Mouse (Mus musculus): ENCODE results near the gene Sec14l5. TPM values are rescaled to one million over a fixed set of nuclear protein-coding genes. Genes with fewer than 3 reads are reported as not detected.

The Sec14l5 gene
- total and polyA plus RNA-seq, 3 experiments: 0.03 TPM; not detected in 2

DNA sequence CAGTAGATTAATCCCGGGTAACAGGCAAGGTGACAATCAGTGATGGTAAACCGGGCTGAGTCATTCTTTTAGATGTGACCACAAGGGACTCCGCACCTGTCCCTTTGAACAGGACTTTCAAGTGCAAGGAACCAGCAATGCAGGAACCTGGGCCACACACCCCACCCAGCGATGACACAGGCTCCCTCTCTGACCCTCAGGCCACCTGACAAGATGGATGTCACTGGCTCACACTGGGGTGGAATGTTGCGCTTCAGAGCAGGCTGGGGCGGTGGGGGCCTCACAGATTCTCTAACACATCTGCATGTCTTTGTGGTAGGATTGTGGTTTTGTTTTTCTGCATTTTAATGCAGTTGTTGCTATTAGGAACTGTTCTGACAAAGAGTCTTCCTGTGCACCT lies 23.4 kb upstream of the Sec14l5 start:
- H3K27me3 ChIP-seq (ENCODE audit: control insufficient read depth in 1 of 2, insufficient read depth in 2 of 2, low read length in 2 of 2): peaks cover 0 to 1% of the 10 kb centered on the region in 2 experiments; a peak in 2 of 4 replicates
- no peak for DNase-seq (ENCODE audit: low read depth, low spot score)
- no peaks in the 10 kb centered on the region for H3K4me1 ChIP-seq (ENCODE audit: control insufficient read depth in 1 of 2, insufficient read depth in 2 of 2, low read length in 2 of 2)
- H3K9ac ChIP-seq (ENCODE audit: control insufficient read depth, low read depth, low read length, poor library complexity, severe bottlenecking): no peak overlapping the region
- no peak for TF ChIP-seq MAZ (IDR thresholded peaks at IDR 0.05; ENCODE audit: low read depth, low read length)
- no peak for TF ChIP-seq MAFK (IDR thresholded peaks at IDR 0.05; ENCODE audit: borderline replicate concordance, low read depth, low read length)
- TF ChIP-seq RAD21 (IDR thresholded peaks at IDR 0.05; ENCODE audit: low read depth, low read length): no peak
- no peak for TF ChIP-seq TAL1 (IDR thresholded peaks at IDR 0.05; ENCODE audit: low read length)
- TF ChIP-seq POLR2AphosphoS5 (IDR thresholded peaks at IDR 0.05; ENCODE audit: borderline replicate concordance, low read depth, low read length): no peak
- no peak for TF ChIP-seq ZNF384 (IDR thresholded peaks at IDR 0.05; ENCODE audit: low read depth, low read length)
- no peak for TF ChIP-seq ELF1 (IDR thresholded peaks at IDR 0.05; ENCODE audit: low read depth, low read length)
- no peaks in the 10 kb centered on the region for H3K9me3 ChIP-seq (replicated peaks; ENCODE audit: insufficient read depth, low read length)
- no peaks in the 10 kb centered on the region for H3K79me2 ChIP-seq (ENCODE audit: control insufficient read depth, insufficient read depth, low read length, poor library complexity)
- H3K27ac ChIP-seq (ENCODE audit: control insufficient read depth, low read depth, low read length): no peak overlapping the region
- no peaks in the 10 kb centered on the region for H3K36me3 ChIP-seq (ENCODE audit: control insufficient read depth in 1 of 2, insufficient read depth in 2 of 2, low read length in 2 of 2)
- no peak overlapping the region for H3K4me3 ChIP-seq (ENCODE audit: control insufficient read depth in 1 of 2, insufficient read depth in 1 of 2, low read depth in 2 of 2, low read length in 2 of 2)

- no peaks in the 10 kb centered on the region for H3K4me1 ChIP-seq (ENCODE audit: control insufficient read depth in 1 of 2, insufficient read depth in 2 of 2, low read length in 2 of 2)
- TF ChIP-seq SIN3A (IDR thresholded peaks at IDR 0.05; ENCODE audit: low read length): no peak
- no peak for TF ChIP-seq MXI1 (IDR thresholded peaks at IDR 0.05; ENCODE audit: low read depth, low read length)
- no peak for TF ChIP-seq MYC (IDR thresholded peaks at IDR 0.05; ENCODE audit: low read depth, low read length)
- no peak for TF ChIP-seq TAL1 (IDR thresholded peaks at IDR 0.05; ENCODE audit: low read length)
- TF ChIP-seq TCF12 (IDR thresholded peaks at IDR 0.05; ENCODE audit: low read depth, low read length): no peak
- no peak for TF ChIP-seq CTCF (IDR thresholded peaks at IDR 0.05 in 2 of 3, conservative IDR thresholded peaks at IDR 0.05 in 1 of 3; ENCODE audit: control insufficient read depth in 1 of 3, insufficient read depth in 1 of 3, low read depth in 2 of 3, low read length in 3 of 3, poor library complexity in 1 of 3, severe bottlenecking in 1 of 3)
- TF ChIP-seq MYB (IDR thresholded peaks at IDR 0.05; ENCODE audit: low read depth, low read length): no peak
- no peak for TF ChIP-seq MEF2A (IDR thresholded peaks at IDR 0.05; ENCODE audit: extremely low read depth, insufficient replicate concordance, low read depth, low read length, poor library complexity, severe bottlenecking)
- TF ChIP-seq ELF1 (IDR thresholded peaks at IDR 0.05; ENCODE audit: low read depth, low read length): no peak
- H3K9me3 ChIP-seq (replicated peaks; ENCODE audit: insufficient read depth, low read length): no peaks in the 10 kb centered on the region
- no peak overlapping the region for H3K9ac ChIP-seq (ENCODE audit: control insufficient read depth, low read depth, low read length, poor library complexity, severe bottlenecking)
- no peak for DNase-seq (ENCODE audit: low read depth, low spot score)
- H3K79me2 ChIP-seq (ENCODE audit: control insufficient read depth, insufficient read depth, low read length, poor library complexity): no peaks in the 10 kb centered on the region
- no peak overlapping the region for H3K4me3 ChIP-seq (ENCODE audit: control insufficient read depth in 1 of 2, insufficient read depth in 1 of 2, low read depth in 2 of 2, low read length in 2 of 2)
- H3K36me3 ChIP-seq (ENCODE audit: control insufficient read depth in 1 of 2, insufficient read depth in 2 of 2, low read length in 2 of 2): no peaks in the 10 kb centered on the region
- H3K27me3 ChIP-seq (ENCODE audit: control insufficient read depth in 1 of 2, insufficient read depth in 2 of 2, low read length in 2 of 2): peaks cover 0 to 2% of the 10 kb centered on the region in 2 experiments; a peak in 3 of 4 replicates
- no peak overlapping the region for H3K27ac ChIP-seq (ENCODE audit: control insufficient read depth, low read depth, low read length)
These were observed 16.7 kb upstream of the Sec14l5 start for GRCm38 (mm10) chr16:5130196-5130595.

DNA sequence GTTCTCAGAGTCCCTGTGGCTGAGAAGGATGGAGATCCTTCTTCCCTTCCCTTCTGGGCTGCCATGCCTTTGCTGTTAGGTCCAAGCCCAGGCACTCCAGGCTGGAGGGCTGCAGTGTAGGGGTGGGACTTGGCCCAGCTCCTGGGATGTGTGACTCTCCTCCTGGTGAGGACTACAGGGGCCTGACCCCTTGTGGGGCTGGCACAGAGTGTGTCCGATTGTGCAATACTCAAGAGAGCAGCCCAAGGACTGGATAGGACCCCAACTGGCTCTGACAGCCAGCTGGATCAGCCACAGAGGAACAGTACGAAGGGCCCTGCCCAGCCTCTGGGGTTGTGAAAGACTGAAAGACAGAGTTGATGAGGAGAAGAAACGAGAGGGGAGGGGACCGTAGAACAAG lies 16.1 kb upstream of the Sec14l5 start:
- Histone ChIP-seq H3K9me3 (replicated peaks; ENCODE audit: insufficient read depth, low read length) (no peaks in the 10 kb centered on the region), H3K9ac (ENCODE audit: control insufficient read depth, low read depth, low read length, poor library complexity, severe bottlenecking) (no peak overlapping the region), H3K79me2 (ENCODE audit: control insufficient read depth, insufficient read depth, low read length, poor library complexity) (no peaks in the 10 kb centered on the region), H3K36me3 (ENCODE audit: control insufficient read depth in 1 of 2, insufficient read depth in 2 of 2, low read length in 2 of 2) (no peaks in the 10 kb centered on the region), H3K27ac (ENCODE audit: control insufficient read depth, low read depth, low read length) (no peak overlapping the region), H3K4me3 (ENCODE audit: control insufficient read depth in 1 of 2, insufficient read depth in 1 of 2, low read depth in 2 of 2, low read length in 2 of 2) (no peak overlapping the region), H3K27me3 (ENCODE audit: control insufficient read depth in 1 of 2, insufficient read depth in 2 of 2, low read length in 2 of 2) (peaks cover 0 to 2% of the 10 kb centered on the region in 2 experiments; a peak in 3 of 4 replicates), H3K4me1 (ENCODE audit: control insufficient read depth in 1 of 2, insufficient read depth in 2 of 2, low read length in 2 of 2) (no peaks in the 10 kb centered on the region)
- DNase-seq (ENCODE audit: low read depth, low spot score): no peak
- TF ChIP-seq MAX (IDR thresholded peaks at IDR 0.05; ENCODE audit: low read length): no peak
- TF ChIP-seq ELF1 (IDR thresholded peaks at IDR 0.05; ENCODE audit: low read depth, low read length): no peak
- TF ChIP-seq POLR2AphosphoS2 (IDR thresholded peaks at IDR 0.05; ENCODE audit: low read length): no peak
- no peak for TF ChIP-seq RCOR1 (IDR thresholded peaks at IDR 0.05; ENCODE audit: low read depth, low read length)
- no peak for TF ChIP-seq ZC3H11A (IDR thresholded peaks at IDR 0.05; ENCODE audit: low read depth, low read length)
- no peak for TF ChIP-seq USF1 (IDR thresholded peaks at IDR 0.05; ENCODE audit: low read depth, low read length)
- no peak for TF ChIP-seq POLR2A (IDR thresholded peaks at IDR 0.05; ENCODE audit: control insufficient read depth in 1 of 2, insufficient read depth in 1 of 2, low read depth in 1 of 2, low read length in 2 of 2, poor library complexity in 1 of 2)
- TF ChIP-seq RAD21 (IDR thresholded peaks at IDR 0.05; ENCODE audit: low read depth, low read length): no peak
- TF ChIP-seq ETS1 (IDR thresholded peaks at IDR 0.05; ENCODE audit: low read depth, low read length): no peak
- no peak for TF ChIP-seq TBP (IDR thresholded peaks at IDR 0.05; ENCODE audit: low read depth, low read length)
- TF ChIP-seq BHLHE40 (IDR thresholded peaks at IDR 0.05; ENCODE audit: borderline replicate concordance, low read depth, low read length): no peak
- no peak for TF ChIP-seq JUND (IDR thresholded peaks at IDR 0.05; ENCODE audit: low read depth, low read length)
- TF ChIP-seq CHD2 (IDR thresholded peaks at IDR 0.05; ENCODE audit: low read length): no peak
- no peak for TF ChIP-seq E2F4 (IDR thresholded peaks at IDR 0.05; ENCODE audit: borderline replicate concordance, low read depth, low read length)
